Mouse (Mus musculus): ENCODE results near the gene Car9.

- TF ChIP-seq E2F4 (IDR thresholded peaks at IDR 0.05; ENCODE audit: insufficient read depth) (no peak), POLR2A (IDR thresholded peaks at IDR 0.05; ENCODE audit: insufficient read length, low read depth) (no peak), CEBPB (IDR thresholded peaks at IDR 0.05; ENCODE audit: insufficient read depth, poor library complexity, severe bottlenecking) (no peak), TCF12 (IDR thresholded peaks at IDR 0.05; ENCODE audit: insufficient read depth, poor library complexity, severe bottlenecking) (no peak), USF1 (IDR thresholded peaks at IDR 0.05; ENCODE audit: low read depth) (no peak), REST (IDR thresholded peaks at IDR 0.05; ENCODE audit: insufficient read depth, insufficient read length) (no peak)
These were observed 40.8 kb upstream of the Car9 start for GRCm38 (mm10) chr4:43465935-43466334.

Measured in myocyte (in vitro differentiated cells).